Mouse (Mus musculus) cerebellum, adult 2 months (tissue): ENCODE measurements around the gene Uhrf2.

Experiments
- CTCF ChIP-seq: fragments of 200-500 bp; IDR thresholded peaks from 2 replicates; pipeline ENCODE4 v1.5.1; 2011; ENCODE audit warnings: low read depth, mild to moderate bottlenecking, control low read depth, low read length, moderate library complexity, borderline replicate concordance; ENCODE audit not compliant: insufficient read depth
- POLR2A ChIP-seq: fragments of 200-500 bp; IDR thresholded peaks from 2 replicates; pipeline ENCODE4 v1.6.1; 2011; ENCODE audit warnings: low read length, control low read depth, borderline replicate concordance; ENCODE audit not compliant: insufficient read depth

- TF ChIP-seq POLR2A: no peak
- no peak for TF ChIP-seq CTCF
Observed at GRCm38 (mm10) chr19:30109122-30109521, 78.8 kb downstream of the Uhrf2 start.
